Mouse (Mus musculus) brain, embryonic 14.5 days (tissue): ENCODE measurements around the gene 9830107B12Rik.

Experiments used
- CTCF ChIP-seq: fragments of 200-500 bp; IDR thresholded peaks from 2 replicates; pipeline ENCODE4 v1.5.1; 2012; ENCODE audit warnings: inconsistent platforms, mild to moderate bottlenecking, moderate library complexity, borderline replicate concordance; ENCODE audit not compliant: insufficient read depth, insufficient read length; ENCODE audit errors: extremely low read depth
- POLR2A ChIP-seq: fragments of 200-500 bp; IDR thresholded peaks from 2 replicates; pipeline ENCODE4 v1.6.1; 2012; ENCODE audit warnings: mild to moderate bottlenecking, inconsistent platforms, borderline replicate concordance; ENCODE audit not compliant: poor library complexity, insufficient read depth, insufficient read length, severe bottlenecking; ENCODE audit errors: extremely low read depth

- TF ChIP-seq CTCF: no peak
- no peak for TF ChIP-seq POLR2A
Observed at GRCm38 (mm10) chr17:48090305-48090704, 55.8 kb downstream of the 9830107B12Rik start.
